Mouse (Mus musculus): Measurements from ENCODE around the gene Plg. TPM values are rescaled to one million over a fixed set of nuclear protein-coding genes. Genes with fewer than 3 reads are reported as not detected.

Gene Plg
- polyA plus RNA-seq, 1 experiment from 2014 or later: 552 TPM

GRCm38 (mm10) chr17:12363601-12364425, 14.6 kb upstream of the Plg start:
- H3K27ac ChIP-seq (ENCODE audit: low read length): no peak overlapping the region
- H3K36me3 ChIP-seq (ENCODE audit: control insufficient read depth, insufficient read depth): no peaks in the 10 kb centered on the region
- H3K27me3 ChIP-seq (ENCODE audit: control insufficient read depth, insufficient read depth, low read depth, low read length): no peaks in the 10 kb centered on the region
- H3K4me3 ChIP-seq (ENCODE audit: low read depth, low read length): no peak overlapping the region
- WGBS (ENCODE audit: insufficient replicate concordance): 55% methylated on average over 11 of the region's 11 CpGs
- H3K9me3 ChIP-seq (replicated peaks; ENCODE audit: control insufficient read depth, low read length): no peaks in the 10 kb centered on the region
- no peak for ATAC-seq (ENCODE audit: low read depth)
- no peaks in the 10 kb centered on the region for H3K4me1 ChIP-seq (ENCODE audit: control insufficient read depth, low read depth, low read length)
- H3K9ac ChIP-seq (ENCODE audit: low read depth, low read length): no peak overlapping the region
- no peak overlapping the region for H3K4me2 ChIP-seq (ENCODE audit: low read depth, low read length)

DNA sequence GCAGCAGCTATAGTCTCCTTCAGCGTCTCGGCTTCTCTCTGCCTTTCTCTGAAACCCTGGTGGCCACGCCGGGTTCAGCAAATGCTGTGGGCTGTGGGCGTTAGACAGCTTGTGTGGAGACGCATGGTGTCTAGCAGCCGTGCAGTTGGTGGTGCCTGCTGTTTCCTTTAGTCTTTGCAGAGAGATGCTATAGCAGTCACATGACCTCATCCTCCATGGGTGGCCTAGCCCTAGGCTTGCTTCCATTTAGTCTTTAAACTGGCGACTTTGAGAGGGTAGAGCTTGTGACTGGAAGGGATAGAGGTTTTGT, 14.0 kb upstream of the Plg start:
- H3K9ac ChIP-seq (ENCODE audit: low read depth, low read length): no peak overlapping the region
- WGBS (ENCODE audit: insufficient replicate concordance): 60% methylated on average over 8 of the region's 8 CpGs
- ATAC-seq (ENCODE audit: low read depth): no peak

GRCm38 (mm10) chr17:12367373-12367930, 11.0 kb upstream of the Plg start:
- peak; percentile 60 for ATAC-seq (ENCODE audit: low read depth)
- H3K27me3 ChIP-seq (ENCODE audit: control insufficient read depth, insufficient read depth, low read depth, low read length): no peaks in the 10 kb centered on the region
- H3K36me3 ChIP-seq (ENCODE audit: control insufficient read depth, insufficient read depth): no peaks in the 10 kb centered on the region
- H3K9ac ChIP-seq (ENCODE audit: low read depth, low read length): no peak overlapping the region
- no peak overlapping the region for H3K4me3 ChIP-seq (ENCODE audit: low read depth, low read length)
- no peaks in the 10 kb centered on the region for H3K9me3 ChIP-seq (replicated peaks; ENCODE audit: control insufficient read depth, low read length)
- WGBS (ENCODE audit: insufficient replicate concordance): 21% methylated on average over 5 of the region's 5 CpGs
- H3K27ac ChIP-seq (ENCODE audit: low read length): no peak overlapping the region
- peaks cover 5% of the 10 kb centered on the region for H3K4me1 ChIP-seq (ENCODE audit: control insufficient read depth, low read depth, low read length)
- no peak overlapping the region for H3K4me2 ChIP-seq (ENCODE audit: low read depth, low read length)

More for the DNA sequence above, 14.0 kb upstream of the Plg start:
- Histone ChIP-seq H3K4me2 (ENCODE audit: low read depth, low read length) (no peak overlapping the region), H3K27me3 (ENCODE audit: control insufficient read depth, insufficient read depth, low read depth, low read length) (no peaks in the 10 kb centered on the region), H3K9me3 (replicated peaks; ENCODE audit: control insufficient read depth, low read length) (no peaks in the 10 kb centered on the region), H3K4me3 (ENCODE audit: low read depth, low read length) (no peak overlapping the region), H3K36me3 (ENCODE audit: control insufficient read depth, insufficient read depth) (no peaks in the 10 kb centered on the region), H3K27ac (ENCODE audit: low read length) (no peak overlapping the region), H3K4me1 (ENCODE audit: control insufficient read depth, low read depth, low read length) (no peaks in the 10 kb centered on the region)

DNA sequence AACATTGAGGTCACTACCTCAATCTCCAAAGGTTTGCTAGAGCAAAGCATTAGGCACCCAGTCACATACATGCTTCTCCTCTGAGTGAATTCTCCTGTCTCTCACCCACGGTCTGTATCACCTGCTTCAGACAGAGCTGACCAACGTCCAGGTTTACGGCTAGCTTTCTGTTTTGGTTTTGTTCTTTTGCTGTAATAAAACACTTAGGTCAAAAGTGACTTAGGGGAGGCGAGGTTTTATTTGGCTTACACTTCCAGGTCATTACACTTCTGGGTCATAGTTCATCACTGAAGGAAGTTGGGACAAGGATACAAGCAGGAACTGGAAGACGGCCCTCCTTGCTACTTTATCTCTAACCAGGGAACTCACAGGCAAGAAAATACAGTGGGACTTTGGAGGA, 9.0 kb upstream of the Plg start:
- no peak overlapping the region for H3K9ac ChIP-seq (ENCODE audit: low read depth, low read length)
- no peak overlapping the region for H3K4me2 ChIP-seq (ENCODE audit: low read depth, low read length)
- H3K36me3 ChIP-seq (ENCODE audit: control insufficient read depth, insufficient read depth): no peaks in the 10 kb centered on the region
- no peak overlapping the region for H3K27ac ChIP-seq (ENCODE audit: low read length)
- ATAC-seq (ENCODE audit: low read depth): no peak
- 41% methylated on average over 5 of the region's 5 CpGs for WGBS (ENCODE audit: insufficient replicate concordance)
- H3K27me3 ChIP-seq (ENCODE audit: control insufficient read depth, insufficient read depth, low read depth, low read length): no peaks in the 10 kb centered on the region
- H3K4me1 ChIP-seq (ENCODE audit: control insufficient read depth, low read depth, low read length): peaks cover 7% of the 10 kb centered on the region
- no peak overlapping the region for H3K4me3 ChIP-seq (ENCODE audit: low read depth, low read length)
- no peaks in the 10 kb centered on the region for H3K9me3 ChIP-seq (replicated peaks; ENCODE audit: control insufficient read depth, low read length)

DNA sequence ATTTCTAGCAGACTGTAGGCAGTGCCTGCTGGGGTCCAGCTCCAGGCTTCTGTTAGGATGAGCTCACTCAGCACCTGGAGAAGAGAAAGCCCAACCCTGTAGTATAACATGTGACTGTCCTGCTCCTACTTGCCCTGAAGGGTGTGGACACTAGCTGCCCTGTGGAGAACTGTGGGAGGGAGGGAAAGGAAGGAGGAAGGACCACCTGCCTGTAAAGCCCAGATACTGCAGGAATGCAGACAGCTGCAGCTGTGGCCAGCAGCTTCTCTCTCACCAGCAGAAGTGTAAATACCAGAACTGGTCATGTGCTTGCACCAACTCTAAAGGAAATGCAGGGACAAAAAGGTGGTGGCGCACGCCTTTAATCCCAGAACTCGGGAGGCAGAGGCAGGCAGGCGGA, 8.1 kb upstream of the Plg start:
- H3K36me3 ChIP-seq (ENCODE audit: control insufficient read depth, insufficient read depth): no peaks in the 10 kb centered on the region
- H3K4me1 ChIP-seq (ENCODE audit: control insufficient read depth, low read depth, low read length): peaks cover 7% of the 10 kb centered on the region
- no peaks in the 10 kb centered on the region for H3K27me3 ChIP-seq (ENCODE audit: control insufficient read depth, insufficient read depth, low read depth, low read length)
- no peak overlapping the region for H3K9ac ChIP-seq (ENCODE audit: low read depth, low read length)
- no peak for ATAC-seq (ENCODE audit: low read depth)
- H3K4me2 ChIP-seq (ENCODE audit: low read depth, low read length): no peak overlapping the region
- no peaks in the 10 kb centered on the region for H3K9me3 ChIP-seq (replicated peaks; ENCODE audit: control insufficient read depth, low read length)
- H3K27ac ChIP-seq (ENCODE audit: low read length): no peak overlapping the region
- H3K4me3 ChIP-seq (ENCODE audit: low read depth, low read length): no peak overlapping the region
- 47% methylated on average over 4 of the region's 4 CpGs for WGBS (ENCODE audit: insufficient replicate concordance)

DNA sequence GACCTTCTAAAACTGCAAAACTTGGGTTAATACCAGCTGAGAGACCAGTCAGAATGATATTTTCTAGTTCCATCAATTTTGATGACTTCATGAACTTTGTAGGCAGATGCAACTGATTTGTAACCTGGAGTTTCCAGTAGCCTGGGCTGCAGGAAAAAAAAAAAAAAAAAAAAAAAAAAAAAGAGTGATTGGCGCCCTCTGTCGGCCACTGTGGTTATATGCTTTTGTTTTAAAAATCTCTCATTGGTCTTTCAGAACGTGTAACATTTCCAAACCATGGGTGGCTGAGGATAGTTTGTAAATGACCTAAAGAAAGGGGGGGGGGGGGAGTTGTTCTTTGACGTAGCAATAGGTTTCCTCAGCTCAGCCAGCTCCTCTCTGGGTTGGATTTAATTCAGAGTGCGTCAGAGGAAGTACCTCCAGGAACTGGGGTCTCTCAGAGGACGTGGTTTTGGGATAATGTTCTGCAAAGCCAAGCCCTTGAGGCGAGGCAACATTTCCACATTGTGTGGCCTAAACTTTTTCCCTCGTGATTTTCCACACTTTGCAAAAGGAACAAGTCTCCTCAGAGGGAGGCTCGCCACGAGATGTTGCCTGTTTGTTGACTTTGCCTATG, 7.0 kb upstream of the Plg start:
- Histone ChIP-seq H3K9ac (ENCODE audit: low read depth, low read length) (no peak overlapping the region), H3K4me3 (ENCODE audit: low read depth, low read length) (peak overlapping the region; percentile 12)
- WGBS (ENCODE audit: insufficient replicate concordance): 20% methylated on average over 10 of the region's 10 CpGs

DNA sequence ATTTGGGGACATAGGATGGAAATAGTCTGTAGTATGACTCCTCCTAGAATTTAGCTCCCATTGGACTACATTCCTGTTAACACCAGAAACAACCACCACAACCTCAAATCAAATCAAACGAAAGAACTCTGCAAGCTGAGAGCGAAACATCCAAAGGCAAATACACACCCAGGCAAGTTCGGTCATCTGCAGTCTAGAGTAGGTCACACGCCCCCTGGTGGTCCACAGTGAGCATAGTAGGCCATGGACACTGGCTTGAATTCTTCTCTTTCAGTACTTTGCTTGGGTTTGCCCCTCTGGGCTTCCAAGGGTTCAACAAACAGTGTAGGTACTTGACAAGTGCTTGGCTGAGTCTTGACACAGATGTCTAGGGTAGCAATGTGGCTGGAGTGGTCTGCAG, 6.4 kb upstream of the Plg start:
- Histone ChIP-seq H3K4me1 (ENCODE audit: control insufficient read depth, low read depth, low read length) (peaks cover 7% of the 10 kb centered on the region), H3K4me3 (ENCODE audit: low read depth, low read length) (peak overlapping the region; percentile 12), H3K27ac (ENCODE audit: low read length) (no peak overlapping the region), H3K9ac (ENCODE audit: low read depth, low read length) (no peak overlapping the region), H3K36me3 (ENCODE audit: control insufficient read depth, insufficient read depth) (no peaks in the 10 kb centered on the region), H3K4me2 (ENCODE audit: low read depth, low read length) (peak overlapping the region; percentile 46), H3K9me3 (replicated peaks; ENCODE audit: control insufficient read depth, low read length) (no peaks in the 10 kb centered on the region), H3K27me3 (ENCODE audit: control insufficient read depth, insufficient read depth, low read depth, low read length) (no peaks in the 10 kb centered on the region)
- peak; percentile 60; the same call in 1 of the 2 replicates for ATAC-seq (ENCODE audit: low read depth)
- 8% methylated on average over 4 of the region's 4 CpGs for WGBS (ENCODE audit: insufficient replicate concordance)

More for the DNA sequence above, 7.0 kb upstream of the Plg start:
- Histone ChIP-seq H3K27me3 (ENCODE audit: control insufficient read depth, insufficient read depth, low read depth, low read length) (no peaks in the 10 kb centered on the region), H3K36me3 (ENCODE audit: control insufficient read depth, insufficient read depth) (no peaks in the 10 kb centered on the region), H3K4me2 (ENCODE audit: low read depth, low read length) (peak overlapping the region; percentile 46), H3K4me1 (ENCODE audit: control insufficient read depth, low read depth, low read length) (peaks cover 7% of the 10 kb centered on the region), H3K9me3 (replicated peaks; ENCODE audit: control insufficient read depth, low read length) (no peaks in the 10 kb centered on the region), H3K27ac (ENCODE audit: low read length) (no peak overlapping the region)
- no peak for ATAC-seq (ENCODE audit: low read depth)

DNA sequence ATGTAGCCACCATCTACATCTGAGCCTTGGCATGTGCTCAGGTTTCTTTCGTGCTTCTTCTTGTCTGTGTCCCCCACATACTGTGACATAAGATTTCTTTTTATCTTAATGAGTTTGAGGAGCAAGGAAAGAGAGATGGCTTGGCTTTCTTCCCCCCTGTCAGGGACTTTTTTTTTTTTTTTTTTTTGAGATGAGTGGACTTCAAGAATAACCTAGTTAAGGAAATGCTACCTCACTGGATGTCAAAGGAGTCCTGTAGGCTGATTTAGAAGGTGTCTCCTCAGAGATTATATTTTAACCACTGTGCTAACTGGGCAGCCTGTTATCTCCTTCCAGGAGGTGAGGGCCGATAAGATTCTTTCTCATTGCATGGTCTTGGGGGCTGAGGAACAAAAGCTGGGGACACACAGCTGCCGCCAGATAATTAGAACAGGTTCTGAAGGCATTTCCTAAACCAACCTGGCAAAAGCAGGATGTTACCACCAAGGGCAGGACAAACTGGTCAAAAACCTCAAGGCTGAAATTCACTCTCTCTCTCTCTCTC, 4.7 kb upstream of the Plg start:
- Histone ChIP-seq H3K4me3 (ENCODE audit: low read depth, low read length) (no peak overlapping the region), H3K27ac (ENCODE audit: low read length) (no peak overlapping the region), H3K36me3 (ENCODE audit: control insufficient read depth, insufficient read depth) (no peaks in the 10 kb centered on the region), H3K27me3 (ENCODE audit: control insufficient read depth, insufficient read depth, low read depth, low read length) (no peaks in the 10 kb centered on the region), H3K4me2 (ENCODE audit: low read depth, low read length) (no peak overlapping the region), H3K4me1 (ENCODE audit: control insufficient read depth, low read depth, low read length) (peaks cover 7% of the 10 kb centered on the region), H3K9me3 (replicated peaks; ENCODE audit: control insufficient read depth, low read length) (no peaks in the 10 kb centered on the region), H3K9ac (ENCODE audit: low read depth, low read length) (no peak overlapping the region)
- no peak for ATAC-seq (ENCODE audit: low read depth)
- WGBS (ENCODE audit: insufficient replicate concordance): 26% methylated on average over 3 of the region's 3 CpGs

GRCm38 (mm10) chr17:12380287-12380686, 1.9 kb downstream of the Plg start:
- Histone ChIP-seq H3K27ac (ENCODE audit: low read length) (peak overlapping the region; percentile 73), H3K9ac (ENCODE audit: low read depth, low read length) (no peak overlapping the region), H3K36me3 (ENCODE audit: control insufficient read depth, insufficient read depth) (no peaks in the 10 kb centered on the region), H3K4me3 (ENCODE audit: low read depth, low read length) (peak overlapping the region; percentile 57), H3K4me2 (ENCODE audit: low read depth, low read length) (peak overlapping the region; percentile 45), H3K27me3 (ENCODE audit: control insufficient read depth, insufficient read depth, low read depth, low read length) (no peaks in the 10 kb centered on the region), H3K9me3 (replicated peaks; ENCODE audit: control insufficient read depth, low read length) (no peaks in the 10 kb centered on the region), H3K4me1 (ENCODE audit: control insufficient read depth, low read depth, low read length) (peaks cover 2% of the 10 kb centered on the region; the same call in 1 of the 2 replicates)
- peak; percentile 38 for ATAC-seq (ENCODE audit: low read depth)
- WGBS (ENCODE audit: insufficient replicate concordance): 63% methylated on average over 4 of the region's 4 CpGs
